Mouse (Mus musculus) hindbrain, embryonic 13.5 days (tissue): ENCODE measurements around the gene Ptpn1. TPM values are rescaled to one million over a fixed set of nuclear protein-coding genes. Genes with fewer than 3 reads are reported as not detected.
A peak's percentile ranks its signal among the peaks of the same experiment; 100 is the strongest.

Experiments used
- ATAC-seq: fragments of 200-750 bp; cut with Nextera tagmentation; 2 replicates; pipeline ENCODE4 v1.8.0; 2017; ENCODE audit warnings: moderate TSS enrichment; ENCODE audit not compliant: low FRiP score
- H3K27ac ChIP-seq: fragments of 300-500 bp; sonication (generic); 2 replicates; pipeline ENCODE4 v1.5.1; 2015; ENCODE audit warnings: inconsistent platforms, mild to moderate bottlenecking, moderate library complexity
- H3K27me3 ChIP-seq: fragments of 300-500 bp; sonication (generic); 2 replicates; pipeline ENCODE4 v1.6.1; 2015; ENCODE audit warnings: mild to moderate bottlenecking, inconsistent platforms
- H3K36me3 ChIP-seq: fragments of 300-500 bp; sonication (generic); 2 replicates; pipeline ENCODE4 v1.6.1; 2015; ENCODE audit warnings: mild to moderate bottlenecking, inconsistent platforms
- H3K4me1 ChIP-seq: fragments of 300-500 bp; sonication (generic); replicated peaks from 2 replicates; pipeline ENCODE4 v1.6.1; 2015; ENCODE audit warnings: inconsistent platforms
- H3K4me2 ChIP-seq: fragments of 300-500 bp; sonication (generic); 2 replicates; pipeline ENCODE4 v1.6.1; 2015; ENCODE audit warnings: inconsistent platforms, mild to moderate bottlenecking, moderate library complexity
- H3K4me3 ChIP-seq: fragments of 300-500 bp; sonication (generic); 2 replicates; pipeline ENCODE4 v1.5.1; 2015; ENCODE audit warnings: mild to moderate bottlenecking, inconsistent platforms
- H3K9ac ChIP-seq: fragments of 300-500 bp; sonication (generic); 2 replicates; pipeline ENCODE4 v1.6.1; 2015; ENCODE audit warnings: mild to moderate bottlenecking, inconsistent platforms
- H3K9me3 ChIP-seq: fragments of 300-500 bp; sonication (generic); 2 replicates; pipeline ENCODE4 v1.6.1; 2016; ENCODE audit warnings: inconsistent platforms
- WGBS: fragments of 180-500 bp; shearing (Covaris S2); methylation state at CpG from one replicate; pipeline ENCODE4 v1.1.7; 2015; 5-methylcytosine and 5-hydroxymethylcytosine counted together
- polyA plus RNA-seq: library from polyadenylated mRNA; unstranded; fragments of >200 nt; fragmentation: Nextera tagmentation; extraction: Ambion mirVana; gene quantifications from 2 replicates; pipeline ENCODE4 v1.2.1, GENCODE M21; 2015

The Ptpn1 gene
- polyA plus RNA-seq, result 96.3 and 98.0 TPM in 2 replicates

- Histone ChIP-seq H3K4me2 (peak within 1 kb of the TSS; percentile 78), H3K36me3 (no peaks in the 10 kb centered on the region), H3K27ac (peak within 1 kb of the TSS; percentile 87), H3K9me3 (no peaks in the 10 kb centered on the region), H3K4me1 (peaks cover 48% of the 10 kb centered on the region), H3K4me3 (peak within 1 kb of the TSS; percentile 94), H3K27me3 (no peaks in the 10 kb centered on the region), H3K9ac (peak within 1 kb of the TSS; percentile 97)
- peak; percentile 96 for ATAC-seq
- under 1% methylated on average over 76 of the region's 99 CpGs for WGBS
Measured at GRCm38 (mm10) chr2:167931985-167932726, at the start of gene Ptpn1. Gene Ptpn1, plus strand, starts transcription at chr2:167932057.

- no peak overlapping the region for H3K27ac ChIP-seq
- ATAC-seq, result no peak
- 83% methylated on average over 7 of the region's 7 CpGs for WGBS
Measured at GRCm38 (mm10) chr2:167886485-167886884, 45.4 kb upstream of the Ptpn1 start.

GRCm38 (mm10) chr2:167887516-167888347 is 44.1 kb upstream of the Ptpn1 start:
- WGBS, result 14% methylated on average over 22 of the region's 22 CpGs
- Histone ChIP-seq H3K4me1 (peaks cover 12% of the 10 kb centered on the region), H3K9me3 (no peaks in the 10 kb centered on the region), H3K9ac (peak overlapping the region; percentile 6; the same call in 1 of the 2 replicates), H3K36me3 (no peaks in the 10 kb centered on the region), H3K4me3 (peak overlapping the region; percentile 26), H3K27ac (no peak overlapping the region), H3K27me3 (peaks cover 43% of the 10 kb centered on the region), H3K4me2 (peak overlapping the region; percentile 48)
- ATAC-seq, result no peak

More at GRCm38 (mm10) chr2:167886485-167886884, 45.4 kb upstream of the Ptpn1 start:
- Histone ChIP-seq H3K36me3 (no peaks in the 10 kb centered on the region), H3K9ac (no peak overlapping the region), H3K4me1 (peaks cover 12% of the 10 kb centered on the region), H3K4me3 (no peak overlapping the region), H3K4me2 (no peak overlapping the region), H3K27me3 (peaks cover 37% of the 10 kb centered on the region), H3K9me3 (no peaks in the 10 kb centered on the region)

GRCm38 (mm10) chr2:167888834-167889233 is 43.0 kb upstream of the Ptpn1 start:
- no peak overlapping the region for H3K4me2 ChIP-seq
- no peak for ATAC-seq
- H3K27ac ChIP-seq, result no peak overlapping the region
- H3K9ac ChIP-seq, result no peak overlapping the region
- H3K4me1 ChIP-seq, result peaks cover 12% of the 10 kb centered on the region
- no peaks in the 10 kb centered on the region for H3K36me3 ChIP-seq
- 74% methylated on average over 6 of the region's 6 CpGs for WGBS
- H3K9me3 ChIP-seq, result no peaks in the 10 kb centered on the region
- no peak overlapping the region for H3K4me3 ChIP-seq
- H3K27me3 ChIP-seq, result peaks cover 47% of the 10 kb centered on the region

- 57% methylated on average over 4 of the region's 4 CpGs for WGBS
- Histone ChIP-seq H3K9ac (peak overlapping the region; percentile 24; the same call in 1 of the 2 replicates), H3K27me3 (peaks cover 54% of the 10 kb centered on the region), H3K4me2 (no peak overlapping the region), H3K36me3 (no peaks in the 10 kb centered on the region), H3K9me3 (no peaks in the 10 kb centered on the region), H3K4me3 (no peak overlapping the region), H3K4me1 (peaks cover 12% of the 10 kb centered on the region), H3K27ac (no peak overlapping the region)
- no peak for ATAC-seq
Measured at GRCm38 (mm10) chr2:167889886-167890285, 42.0 kb upstream of the Ptpn1 start.

GRCm38 (mm10) chr2:167891908-167892307 is 39.9 kb upstream of the Ptpn1 start:
- Histone ChIP-seq H3K9ac (no peak overlapping the region), H3K4me3 (no peak overlapping the region), H3K4me1 (peaks cover 12% of the 10 kb centered on the region), H3K36me3 (no peaks in the 10 kb centered on the region), H3K9me3 (no peaks in the 10 kb centered on the region), H3K27me3 (peaks cover 65% of the 10 kb centered on the region), H3K4me2 (no peak overlapping the region), H3K27ac (no peak overlapping the region)
- no peak for ATAC-seq
- 8% methylated on average over 9 of the region's 9 CpGs for WGBS

- no peak for ATAC-seq
- Histone ChIP-seq H3K4me2 (no peak overlapping the region), H3K36me3 (no peaks in the 10 kb centered on the region), H3K9me3 (no peaks in the 10 kb centered on the region), H3K9ac (no peak overlapping the region), H3K4me3 (no peak overlapping the region), H3K27me3 (peaks cover 52% of the 10 kb centered on the region), H3K27ac (no peak overlapping the region), H3K4me1 (no peaks in the 10 kb centered on the region)
- WGBS, result 72% methylated on average over 10 of the region's 10 CpGs
Measured at GRCm38 (mm10) chr2:167893680-167894079, 38.2 kb upstream of the Ptpn1 start.

GRCm38 (mm10) chr2:167894948-167895372 is 36.9 kb upstream of the Ptpn1 start:
- Histone ChIP-seq H3K27me3 (peaks cover 45% of the 10 kb centered on the region), H3K4me2 (peak overlapping the region; percentile 42), H3K9ac (no peak overlapping the region), H3K4me3 (0 out of 2 replicates have a peak overlapping the region, but pooled peaks have one; percentile 16), H3K36me3 (no peaks in the 10 kb centered on the region), H3K4me1 (peaks cover 3% of the 10 kb centered on the region; the same call in 1 of the 2 replicates), H3K27ac (no peak overlapping the region), H3K9me3 (no peaks in the 10 kb centered on the region)
- peak; percentile 79 for ATAC-seq
- WGBS, result 1% methylated on average over 30 of the region's 30 CpGs

- H3K27ac ChIP-seq, result no peak overlapping the region
- H3K4me3 ChIP-seq, result no peak overlapping the region
- ATAC-seq, result no peak
- peaks cover 5% of the 10 kb centered on the region; the same call in 1 of the 2 replicates for H3K4me1 ChIP-seq
- no peaks in the 10 kb centered on the region for H3K9me3 ChIP-seq
- H3K4me2 ChIP-seq, result no peak overlapping the region
- H3K9ac ChIP-seq, result no peak overlapping the region
- H3K27me3 ChIP-seq, result peaks cover 40% of the 10 kb centered on the region
- H3K36me3 ChIP-seq, result no peaks in the 10 kb centered on the region
- 75% methylated on average over 8 of the region's 8 CpGs for WGBS
Measured at GRCm38 (mm10) chr2:167897896-167898295, 34.0 kb upstream of the Ptpn1 start.

GRCm38 (mm10) chr2:167899989-167900421 is 31.9 kb upstream of the Ptpn1 start:
- Histone ChIP-seq H3K4me1 (peaks cover 5% of the 10 kb centered on the region; the same call in 1 of the 2 replicates), H3K36me3 (no peaks in the 10 kb centered on the region), H3K9me3 (no peaks in the 10 kb centered on the region), H3K4me2 (0 out of 2 replicates have a peak overlapping the region, but pooled peaks have one; percentile 8), H3K27me3 (peaks cover 33% of the 10 kb centered on the region), H3K27ac (no peak overlapping the region), H3K9ac (no peak overlapping the region; the same call in 1 of the 2 replicates), H3K4me3 (no peak overlapping the region)
- no peak for ATAC-seq
- WGBS, result 40% methylated on average over 16 of the region's 16 CpGs

- Histone ChIP-seq H3K27ac (no peak overlapping the region), H3K4me1 (peaks cover 5% of the 10 kb centered on the region; the same call in 1 of the 2 replicates), H3K4me2 (no peak overlapping the region), H3K9me3 (no peaks in the 10 kb centered on the region), H3K36me3 (no peaks in the 10 kb centered on the region), H3K27me3 (peaks cover 16% of the 10 kb centered on the region; the same call in 1 of the 2 replicates), H3K9ac (no peak overlapping the region), H3K4me3 (no peak overlapping the region)
- WGBS, result 68% methylated on average over 9 of the region's 9 CpGs
- no peak for ATAC-seq
Measured at GRCm38 (mm10) chr2:167902116-167902703, 29.6 kb upstream of the Ptpn1 start.
